In genomic region chr8:106176891-106177290, GRCm38 (mm10) we compare ENCODE assay signal across 24 mouse cellular contexts. TPM values are rescaled to one million over a fixed set of nuclear protein-coding genes. Genes with fewer than 3 reads are reported as not detected.
A peak's percentile ranks its signal among the peaks of the same experiment; 100 is the strongest.
DNase-seq lines count a peak whose midpoint lies in the region; ATAC-seq lines count a peak whose summit lies in the region.
"Had no signal": no experiment of that assay in that cellular context is flagged by ENCODE, and none has a peak within 500 bp of the region (broad histone marks: within the 10 kb centered on the region; RNA-seq: fewer than 3 reads in every experiment).

No protein-coding gene starts in this region.

- H3K4me1 ChIP-seq in forebrain, embryonic 14.5 days (ENCODE audit: control insufficient read depth, insufficient read depth, low read length) = 0 out of 2 replicates have a peak, but pooled peaks cover 6% of the 10 kb centered on the region
- H3K4me1 ChIP-seq in forebrain, embryonic 16.5 days (replicated peaks; ENCODE audit: control insufficient read depth, insufficient read depth, low read length) = peaks cover 7% of the 10 kb centered on the region
- peaks cover 8% of the 10 kb centered on the region for H3K4me1 ChIP-seq in midbrain, embryonic 14.5 days (ENCODE audit: control insufficient read depth, insufficient read depth, low read length)
- H3K4me1 ChIP-seq in midbrain, embryonic 10.5 days = peaks cover 20% of the 10 kb centered on the region
- H3K4me1 ChIP-seq in embryonic facial prominence, embryonic 14.5 days (ENCODE audit: control insufficient read depth, insufficient read depth, low read length) = no peaks in the 10 kb centered on the region
- H3K4me1 ChIP-seq: liver, embryonic 15.5 days had no signal

- intact Hi-C loops in gastrocnemius, postnatal 14 days (cut with DNase I; ENCODE audit: low total_unique reads) = no loop called here

- WGBS in forebrain, embryonic 14.5 days = 4% methylated on average over 1 of the region's 1 CpGs
- 7% methylated on average over 1 of the region's 1 CpGs for WGBS in forebrain, embryonic 16.5 days
- WGBS in midbrain, embryonic 14.5 days = 7% methylated on average over 1 of the region's 1 CpGs
- WGBS in midbrain, embryonic 10.5 days = 29% methylated on average over 1 of the region's 1 CpGs
- 29% methylated on average over 1 of the region's 1 CpGs for WGBS in embryonic facial prominence, embryonic 14.5 days

- H3K27ac ChIP-seq in forebrain, embryonic 14.5 days (ENCODE audit: low read depth, low read length) = no peak overlapping the region
- H3K27ac ChIP-seq in forebrain, embryonic 16.5 days (ENCODE audit: low read length) = no peak overlapping the region
- no peak overlapping the region; the same call in 1 of the 2 replicates for H3K27ac ChIP-seq in midbrain, embryonic 14.5 days (replicated peaks; ENCODE audit: low read depth, low read length)
- no peak overlapping the region for H3K27ac ChIP-seq in midbrain, embryonic 10.5 days (replicated peaks)
- no peak overlapping the region for H3K27ac ChIP-seq in embryonic facial prominence, embryonic 14.5 days (replicated peaks; ENCODE audit: low read depth, low read length)
- H3K27ac ChIP-seq: embryonic facial prominence, embryonic 12.5 days; hindbrain, embryonic 12.5 days; liver, embryonic 15.5 days had no signal

- no peaks in the 10 kb centered on the region for H3K27me3 ChIP-seq in forebrain, embryonic 14.5 days (replicated peaks; ENCODE audit: control insufficient read depth, insufficient read depth, low read length)
- H3K27me3 ChIP-seq in forebrain, embryonic 16.5 days (replicated peaks; ENCODE audit: control insufficient read depth, insufficient read depth, low read length) = no peaks in the 10 kb centered on the region
- H3K27me3 ChIP-seq in midbrain, embryonic 14.5 days (ENCODE audit: control insufficient read depth, insufficient read depth, low read length) = no peaks in the 10 kb centered on the region
- no peaks in the 10 kb centered on the region for H3K27me3 ChIP-seq in midbrain, embryonic 10.5 days (ENCODE audit: low read depth, poor library complexity, severe bottlenecking)
- H3K27me3 ChIP-seq in embryonic facial prominence, embryonic 14.5 days (replicated peaks; ENCODE audit: control insufficient read depth, insufficient read depth, low read length) = no peaks in the 10 kb centered on the region
- H3K27me3 ChIP-seq: embryonic facial prominence, embryonic 12.5 days; hindbrain, embryonic 12.5 days; liver, embryonic 15.5 days had no signal

- H3K9ac ChIP-seq in forebrain, embryonic 14.5 days (ENCODE audit: low read length) = no peak overlapping the region
- H3K9ac ChIP-seq in forebrain, embryonic 16.5 days (replicated peaks; ENCODE audit: low read depth, low read length) = no peak overlapping the region
- H3K9ac ChIP-seq in midbrain, embryonic 14.5 days (replicated peaks; ENCODE audit: low read length) = peak overlapping the region; percentile 12; the same call in 1 of the 2 replicates
- H3K9ac ChIP-seq in embryonic facial prominence, embryonic 14.5 days (ENCODE audit: low read depth, low read length) = no peak overlapping the region
- H3K9ac ChIP-seq: embryonic facial prominence, embryonic 12.5 days; hindbrain, embryonic 12.5 days; liver, embryonic 15.5 days had no signal

- H3K4me3 ChIP-seq in forebrain, embryonic 14.5 days (ENCODE audit: low read depth, low read length) = no peak overlapping the region
- H3K4me3 ChIP-seq in forebrain, embryonic 16.5 days (replicated peaks; ENCODE audit: low read length) = no peak overlapping the region
- no peak overlapping the region for H3K4me3 ChIP-seq in midbrain, embryonic 14.5 days (replicated peaks; ENCODE audit: low read depth, low read length)
- no peak overlapping the region for H3K4me3 ChIP-seq in midbrain, embryonic 10.5 days
- no peak overlapping the region for H3K4me3 ChIP-seq in embryonic facial prominence, embryonic 14.5 days (ENCODE audit: low read depth, low read length)
- H3K4me3 ChIP-seq: embryonic facial prominence, embryonic 12.5 days; hindbrain, embryonic 12.5 days; liver, embryonic 15.5 days had no signal

- H3K9me3 ChIP-seq in forebrain, embryonic 14.5 days (replicated peaks; ENCODE audit: control insufficient read depth, low read length) = no peaks in the 10 kb centered on the region
- H3K9me3 ChIP-seq in forebrain, embryonic 16.5 days (ENCODE audit: control insufficient read depth, low read length) = no peaks in the 10 kb centered on the region
- no peaks in the 10 kb centered on the region for H3K9me3 ChIP-seq in midbrain, embryonic 14.5 days (ENCODE audit: control insufficient read depth, low read length)
- H3K9me3 ChIP-seq in midbrain, embryonic 10.5 days (replicated peaks) = no peaks in the 10 kb centered on the region
- no peaks in the 10 kb centered on the region for H3K9me3 ChIP-seq in embryonic facial prominence, embryonic 14.5 days (ENCODE audit: control insufficient read depth, low read length)
- H3K9me3 ChIP-seq: embryonic facial prominence, embryonic 12.5 days; hindbrain, embryonic 12.5 days; liver, embryonic 15.5 days had no signal

- H3K36me3 ChIP-seq in forebrain, embryonic 14.5 days (ENCODE audit: control insufficient read depth, insufficient read depth, low read length) = peaks cover 10% of the 10 kb centered on the region
- no peaks in the 10 kb centered on the region for H3K36me3 ChIP-seq in forebrain, embryonic 16.5 days (ENCODE audit: control insufficient read depth, insufficient read depth)
- peaks cover 11% of the 10 kb centered on the region for H3K36me3 ChIP-seq in midbrain, embryonic 14.5 days (ENCODE audit: control insufficient read depth, insufficient read depth, low read length)
- H3K36me3 ChIP-seq in midbrain, embryonic 10.5 days = peaks cover 30% of the 10 kb centered on the region
- peaks cover 14% of the 10 kb centered on the region; the same call in 1 of the 2 replicates for H3K36me3 ChIP-seq in embryonic facial prominence, embryonic 14.5 days (ENCODE audit: control insufficient read depth, insufficient read depth, low read length)
- H3K36me3 ChIP-seq: liver, embryonic 15.5 days had no signal

- H3K4me2 ChIP-seq in forebrain, embryonic 14.5 days (ENCODE audit: low read length) = no peak overlapping the region
- H3K4me2 ChIP-seq in forebrain, embryonic 16.5 days (ENCODE audit: low read length) = no peak overlapping the region
- H3K4me2 ChIP-seq in midbrain, embryonic 14.5 days (ENCODE audit: low read length) = no peak overlapping the region
- no peak overlapping the region for H3K4me2 ChIP-seq in embryonic facial prominence, embryonic 14.5 days (ENCODE audit: low read depth, low read length)
- H3K4me2 ChIP-seq: embryonic facial prominence, embryonic 12.5 days; heart, embryonic 11.5 days; hindbrain, embryonic 12.5 days; liver, embryonic 15.5 days had no signal

- peak; percentile 41 for DNase-seq in forebrain, embryonic 14.5 days (ENCODE audit: low spot score)
- peak; percentile 46 for DNase-seq in midbrain, embryonic 14.5 days
- DNase-seq in midbrain, embryonic 10.5 days (ENCODE audit: low spot score) = no peak
- peak; percentile 70 for DNase-seq in embryonic facial prominence, embryonic 14.5 days (ENCODE audit: low spot score)
- DNase-seq in lung, postnatal 25 days (ENCODE audit: low spot score) = peak; percentile 53
- no peak for DNase-seq in B cell, adult 2 months
- DNase-seq in gastrocnemius, postnatal 14 days = no peak
- DNase-seq: adrenal gland, adult 2 months; cerebellum, postnatal 14 days; heart, postnatal 10 days; kidney, adult 9 months; kidney, postnatal 4 days; layer of hippocampus, adult 9-11 months; thymus, adult 2 months had no signal

- ATAC-seq in forebrain, embryonic 14.5 days = no peak
- ATAC-seq in forebrain, embryonic 16.5 days = no peak
- no peak for ATAC-seq in midbrain, embryonic 14.5 days (ENCODE audit: low FRiP score, low TSS enrichment)
- 0 out of 2 replicates have a peak, but pooled peaks have one; percentile 30 for ATAC-seq in embryonic facial prominence, embryonic 14.5 days (ENCODE audit: low read depth)
- ATAC-seq: inflammation-experienced regulatory T-cells, adult 6 months; midbrain, embryonic 16.5 days had no signal

RNA-seq across cellular contexts. Expression of gene Slc7a6, which starts 8.2 kb away (rescaled TPM):
- polyA plus RNA-seq in forebrain, embryonic 14.5 days (2014; fragmentation: Nextera tagmentation; extraction: Ambion mirVana) = 78.2 and 86.3 TPM in 2 replicates
- 49.3 and 58.4 TPM in 2 replicates for polyA plus RNA-seq in forebrain, embryonic 16.5 days (2015; fragmentation: Nextera tagmentation; extraction: Ambion mirVana)
- polyA plus RNA-seq in midbrain, embryonic 14.5 days (2014; fragmentation: Nextera tagmentation; extraction: Ambion mirVana) = 76.1 and 77.8 TPM in 2 replicates
- 78.9 and 79.8 TPM in 2 replicates for polyA plus RNA-seq in midbrain, embryonic 10.5 days (2016; fragmentation: Nextera tagmentation; extraction: Ambion mirVana)
- polyA plus RNA-seq in embryonic facial prominence, embryonic 14.5 days (2014; fragmentation: Nextera tagmentation; extraction: Ambion mirVana) = 46.9 and 51.6 TPM in 2 replicates
- total RNA-seq in gastrocnemius, postnatal 14 days (2021) = 1 to 10 TPM; 6.1 to 7.0 TPM

RNA-seq across cellular contexts. Expression of gene Pla2g15, which starts 26.7 kb away (rescaled TPM):
- polyA plus RNA-seq in forebrain, embryonic 14.5 days (2014; fragmentation: Nextera tagmentation; extraction: Ambion mirVana) = 7.8 and 7.9 TPM in 2 replicates
- polyA plus RNA-seq in forebrain, embryonic 16.5 days (2015; fragmentation: Nextera tagmentation; extraction: Ambion mirVana) = 18.2 and 20.6 TPM in 2 replicates
- polyA plus RNA-seq in midbrain, embryonic 14.5 days (2014; fragmentation: Nextera tagmentation; extraction: Ambion mirVana) = 6.5 and 16.0 TPM in 2 replicates
- polyA plus RNA-seq in midbrain, embryonic 10.5 days (2016; fragmentation: Nextera tagmentation; extraction: Ambion mirVana) = 13.5 and 15.6 TPM in 2 replicates
- 6.8 and 7.2 TPM in 2 replicates for polyA plus RNA-seq in embryonic facial prominence, embryonic 14.5 days (2014; fragmentation: Nextera tagmentation; extraction: Ambion mirVana)
- total RNA-seq in gastrocnemius, postnatal 14 days (2021) = 1 to 10 TPM; 4.5 to 5.0 TPM

RNA-seq across cellular contexts. Expression of gene Slc7a6os, which starts 33.8 kb away (rescaled TPM):
- 27.7 and 33.8 TPM in 2 replicates for polyA plus RNA-seq in forebrain, embryonic 14.5 days (2014; fragmentation: Nextera tagmentation; extraction: Ambion mirVana)
- 37.7 and 40.8 TPM in 2 replicates for polyA plus RNA-seq in forebrain, embryonic 16.5 days (2015; fragmentation: Nextera tagmentation; extraction: Ambion mirVana)
- polyA plus RNA-seq in midbrain, embryonic 14.5 days (2014; fragmentation: Nextera tagmentation; extraction: Ambion mirVana) = 32.3 and 32.9 TPM in 2 replicates
- polyA plus RNA-seq in midbrain, embryonic 10.5 days (2016; fragmentation: Nextera tagmentation; extraction: Ambion mirVana) = 34.9 and 35.9 TPM in 2 replicates
- polyA plus RNA-seq in embryonic facial prominence, embryonic 14.5 days (2014; fragmentation: Nextera tagmentation; extraction: Ambion mirVana) = 29.4 and 31.5 TPM in 2 replicates
- total RNA-seq in gastrocnemius, postnatal 14 days (2021) = 10 to 100 TPM in 1 of 2 experiments, 1 to 10 TPM in 1; 8.5 to 10.6 TPM

RNA-seq across cellular contexts. Expression of gene Prmt7, which starts 33.8 kb away (rescaled TPM):
- polyA plus RNA-seq in forebrain, embryonic 14.5 days (2014; fragmentation: Nextera tagmentation; extraction: Ambion mirVana) = 54.1 and 59.5 TPM in 2 replicates
- 53.0 and 55.3 TPM in 2 replicates for polyA plus RNA-seq in forebrain, embryonic 16.5 days (2015; fragmentation: Nextera tagmentation; extraction: Ambion mirVana)
- polyA plus RNA-seq in midbrain, embryonic 14.5 days (2014; fragmentation: Nextera tagmentation; extraction: Ambion mirVana) = 52.1 and 56.5 TPM in 2 replicates
- 78.9 and 81.6 TPM in 2 replicates for polyA plus RNA-seq in midbrain, embryonic 10.5 days (2016; fragmentation: Nextera tagmentation; extraction: Ambion mirVana)
- 38.7 and 47.6 TPM in 2 replicates for polyA plus RNA-seq in embryonic facial prominence, embryonic 14.5 days (2014; fragmentation: Nextera tagmentation; extraction: Ambion mirVana)
- total RNA-seq in gastrocnemius, postnatal 14 days (2021) = 10 to 100 TPM; 21.5 to 23.9 TPM

RNA-seq across cellular contexts. Expression of gene Esrp2, which starts 40.1 kb away (rescaled TPM):
- polyA plus RNA-seq in forebrain, embryonic 14.5 days (2014; fragmentation: Nextera tagmentation; extraction: Ambion mirVana) = 0.15 TPM in 1 of 2 replicates, not detected in the other
- polyA plus RNA-seq in forebrain, embryonic 16.5 days (2015; fragmentation: Nextera tagmentation; extraction: Ambion mirVana) = 0.37 and 0.42 TPM in 2 replicates
- polyA plus RNA-seq in midbrain, embryonic 14.5 days (2014; fragmentation: Nextera tagmentation; extraction: Ambion mirVana) = 0.25 TPM in 1 of 2 replicates, not detected in the other
- 1.5 and 2.0 TPM in 2 replicates for polyA plus RNA-seq in midbrain, embryonic 10.5 days (2016; fragmentation: Nextera tagmentation; extraction: Ambion mirVana)
- polyA plus RNA-seq in embryonic facial prominence, embryonic 14.5 days (2014; fragmentation: Nextera tagmentation; extraction: Ambion mirVana) = 14.9 and 20.0 TPM in 2 replicates
- total RNA-seq in gastrocnemius, postnatal 14 days (2021) = not detected
- total RNA-seq: granulocyte monocyte progenitor cell, adult 5-6 weeks; megakaryocyte progenitor cell, adult 5-6 weeks; neutrophil, adult 5-6 weeks had no signal

Comparison
In these comparisons a context has a peak if more than half of its experiments do, and no peak if none do; other contexts are left out.
1. DNase-seq: peak in forebrain, embryonic 14.5 days (single experiment), midbrain, embryonic 14.5 days (single experiment), embryonic facial prominence, embryonic 14.5 days (single experiment) and lung, postnatal 25 days (single experiment); none in midbrain, embryonic 10.5 days (single experiment), B cell, adult 2 months (0 of 2) and gastrocnemius, postnatal 14 days (single experiment).